Mouse (Mus musculus): ENCODE data around the gene Gm4027.
"Not testable (repeated sequence)": the region's sequence is repeated elsewhere in the genome, so short reads cannot be mapped to it uniquely, and the experiment has no call there.

Gene Gm4027

GRCm38 (mm10) chr12:87618569-87618968 lies at the start of gene Gm4027:
Gm4027 (plus strand) TSS chr12:87618869.
- POLR2A ChIA-PET, CTCF ChIA-PET: not testable (repeated sequence)

GRCm38 (mm10) chr12:87601388-87601787 lies 17.3 kb upstream of the Gm4027 start:
- POLR2A ChIA-PET: interaction anchor here in 1 of 4 experiments (0.7 kb wide), 1 partner anchor 1536 kb away, joined by 3 read pairs; no protein-coding TSS in a partner anchor
- CTCF ChIA-PET: interaction anchor here in 1 of 4 experiments (0.7 kb wide), 1 partner anchor 513 kb away, joined by 3 read pairs; no protein-coding TSS in a partner anchor

GRCm38 (mm10) chr12:87602388-87602787 lies 16.3 kb upstream of the Gm4027 start, which contains the start of gene Oog1:
Oog1 (plus strand) TSS chr12:87602688.
- POLR2A ChIA-PET, CTCF ChIA-PET: not testable (repeated sequence)

GRCm38 (mm10) chr12:87644520-87644919 lies 25.9 kb downstream of the Gm4027 start, which contains the start of gene Gm16381:
Gm16381 (minus strand) TSS chr12:87644620.
- POLR2A ChIA-PET, CTCF ChIA-PET: not testable (repeated sequence)

- POLR2A ChIA-PET, CTCF ChIA-PET: not testable (repeated sequence)
These were observed 34.4 kb downstream of the Gm4027 start for GRCm38 (mm10) chr12:87652916-87653703.
